Mouse (Mus musculus): Measurements from ENCODE around the gene Sirpa. TPM values are rescaled to one million over a fixed set of nuclear protein-coding genes. Genes with fewer than 3 reads are reported as not detected.

Sirpa gene
- polyA plus RNA-seq, 1 experiment, result 16.0 TPM

- H3K27me3 ChIP-seq (ENCODE audit: control insufficient read depth, insufficient read depth, low read length), result no peaks in the 10 kb centered on the region
- H3K4me3 ChIP-seq (ENCODE audit: low read depth, low read length), result no peak overlapping the region
- H3K27ac ChIP-seq (ENCODE audit: insufficient read depth, low read depth, low read length), result no peak overlapping the region
- H3K36me3 ChIP-seq (ENCODE audit: control insufficient read depth, insufficient read depth, low read length), result no peaks in the 10 kb centered on the region
- TF ChIP-seq POLR2A (IDR thresholded peaks at IDR 0.05; ENCODE audit: low read depth, low read length) (no peak), CTCF (IDR thresholded peaks at IDR 0.05; ENCODE audit: extremely low read depth, insufficient read length, insufficient replicate concordance, low read depth, low read length) (no peak)
- H3K4me1 ChIP-seq (ENCODE audit: control insufficient read depth, insufficient read depth, insufficient read length, low read length), result no peaks in the 10 kb centered on the region
- 82% methylated on average over 2 of the region's 2 CpGs for WGBS
Observed at GRCm38 (mm10) chr2:129606899-129607298, 14.3 kb downstream of the Sirpa start.

- TF ChIP-seq CTCF (IDR thresholded peaks at IDR 0.05; ENCODE audit: extremely low read depth, insufficient read length, insufficient replicate concordance, low read depth, low read length) (no peak), POLR2A (IDR thresholded peaks at IDR 0.05; ENCODE audit: low read depth, low read length) (no peak)
- 84% methylated on average over 6 of the region's 6 CpGs for WGBS
- H3K27ac ChIP-seq (ENCODE audit: insufficient read depth, low read depth, low read length), result no peak overlapping the region
Observed at GRCm38 (mm10) chr2:129613971-129614370, 21.3 kb downstream of the Sirpa start.

GRCm38 (mm10) chr2:129614482-129615185 lies 22.0 kb downstream of the Sirpa start:
- Histone ChIP-seq H3K27me3 (ENCODE audit: control insufficient read depth, insufficient read depth, low read length) (no peaks in the 10 kb centered on the region), H3K27ac (ENCODE audit: insufficient read depth, low read depth, low read length) (no peak overlapping the region), H3K4me1 (ENCODE audit: control insufficient read depth, insufficient read depth, insufficient read length, low read length) (no peaks in the 10 kb centered on the region), H3K4me3 (ENCODE audit: low read depth, low read length) (no peak overlapping the region), H3K36me3 (ENCODE audit: control insufficient read depth, insufficient read depth, low read length) (no peaks in the 10 kb centered on the region)
- TF ChIP-seq CTCF (IDR thresholded peaks at IDR 0.05; ENCODE audit: extremely low read depth, insufficient read length, insufficient replicate concordance, low read depth, low read length) (no peak), POLR2A (IDR thresholded peaks at IDR 0.05; ENCODE audit: low read depth, low read length) (no peak)
- WGBS, result 79% methylated on average over 10 of the region's 10 CpGs

More at GRCm38 (mm10) chr2:129613971-129614370, 21.3 kb downstream of the Sirpa start:
- no peaks in the 10 kb centered on the region for H3K4me1 ChIP-seq (ENCODE audit: control insufficient read depth, insufficient read depth, insufficient read length, low read length)
- no peaks in the 10 kb centered on the region for H3K27me3 ChIP-seq (ENCODE audit: control insufficient read depth, insufficient read depth, low read length)
- no peak overlapping the region for H3K4me3 ChIP-seq (ENCODE audit: low read depth, low read length)
- H3K36me3 ChIP-seq (ENCODE audit: control insufficient read depth, insufficient read depth, low read length), result no peaks in the 10 kb centered on the region

- Histone ChIP-seq H3K36me3 (ENCODE audit: control insufficient read depth, insufficient read depth, low read length) (no peaks in the 10 kb centered on the region), H3K27ac (ENCODE audit: insufficient read depth, low read depth, low read length) (no peak overlapping the region), H3K4me3 (ENCODE audit: low read depth, low read length) (no peak overlapping the region), H3K4me1 (ENCODE audit: control insufficient read depth, insufficient read depth, insufficient read length, low read length) (no peaks in the 10 kb centered on the region), H3K27me3 (ENCODE audit: control insufficient read depth, insufficient read depth, low read length) (no peaks in the 10 kb centered on the region)
- TF ChIP-seq POLR2A (IDR thresholded peaks at IDR 0.05; ENCODE audit: low read depth, low read length) (no peak), CTCF (IDR thresholded peaks at IDR 0.05; ENCODE audit: extremely low read depth, insufficient read length, insufficient replicate concordance, low read depth, low read length) (no peak)
- WGBS, result 87% methylated on average over 7 of the region's 7 CpGs
Observed at GRCm38 (mm10) chr2:129620148-129620547, 27.5 kb downstream of the Sirpa start.

GRCm38 (mm10) chr2:129620881-129621280 lies 28.2 kb downstream of the Sirpa start:
- WGBS, result 90% methylated on average over 5 of the region's 5 CpGs
- TF ChIP-seq POLR2A (IDR thresholded peaks at IDR 0.05; ENCODE audit: low read depth, low read length) (no peak), CTCF (IDR thresholded peaks at IDR 0.05; ENCODE audit: extremely low read depth, insufficient read length, insufficient replicate concordance, low read depth, low read length) (no peak)
- H3K27ac ChIP-seq (ENCODE audit: insufficient read depth, low read depth, low read length), result no peak overlapping the region
- no peaks in the 10 kb centered on the region for H3K36me3 ChIP-seq (ENCODE audit: control insufficient read depth, insufficient read depth, low read length)
- H3K4me3 ChIP-seq (ENCODE audit: low read depth, low read length), result no peak overlapping the region
- no peaks in the 10 kb centered on the region for H3K27me3 ChIP-seq (ENCODE audit: control insufficient read depth, insufficient read depth, low read length)
- no peaks in the 10 kb centered on the region for H3K4me1 ChIP-seq (ENCODE audit: control insufficient read depth, insufficient read depth, insufficient read length, low read length)

GRCm38 (mm10) chr2:129621654-129622490 lies 29.2 kb downstream of the Sirpa start:
- Histone ChIP-seq H3K27me3 (ENCODE audit: control insufficient read depth, insufficient read depth, low read length) (no peaks in the 10 kb centered on the region), H3K4me3 (ENCODE audit: low read depth, low read length) (no peak overlapping the region), H3K27ac (ENCODE audit: insufficient read depth, low read depth, low read length) (no peak overlapping the region), H3K36me3 (ENCODE audit: control insufficient read depth, insufficient read depth, low read length) (no peaks in the 10 kb centered on the region), H3K4me1 (ENCODE audit: control insufficient read depth, insufficient read depth, insufficient read length, low read length) (no peaks in the 10 kb centered on the region)
- WGBS, result 84% methylated on average over 9 of the region's 9 CpGs
- TF ChIP-seq CTCF (IDR thresholded peaks at IDR 0.05; ENCODE audit: extremely low read depth, insufficient read length, insufficient replicate concordance, low read depth, low read length) (no peak), POLR2A (IDR thresholded peaks at IDR 0.05; ENCODE audit: low read depth, low read length) (no peak)

- H3K27me3 ChIP-seq (ENCODE audit: control insufficient read depth, insufficient read depth, low read length), result no peaks in the 10 kb centered on the region
- whole genome bisulfite sequencing, result 85% methylated on average over 5 of the region's 5 CpGs
- no peak for TF ChIP-seq POLR2A (IDR thresholded peaks at IDR 0.05; ENCODE audit: low read depth, low read length)
- no peak for TF ChIP-seq CTCF (IDR thresholded peaks at IDR 0.05; ENCODE audit: extremely low read depth, insufficient read length, insufficient replicate concordance, low read depth, low read length)
- no peak overlapping the region for H3K27ac ChIP-seq (ENCODE audit: insufficient read depth, low read depth, low read length)
- no peak overlapping the region for H3K4me3 ChIP-seq (ENCODE audit: low read depth, low read length)
- H3K4me1 ChIP-seq (ENCODE audit: control insufficient read depth, insufficient read depth, insufficient read length, low read length), result no peaks in the 10 kb centered on the region
- no peaks in the 10 kb centered on the region for H3K36me3 ChIP-seq (ENCODE audit: control insufficient read depth, insufficient read depth, low read length)
Observed at GRCm38 (mm10) chr2:129622918-129623317, 30.3 kb downstream of the Sirpa start.
